Mouse (Mus musculus): ENCODE results near the gene Slc24a3. TPM values are rescaled to one million over a fixed set of nuclear protein-coding genes. Genes with fewer than 3 reads are reported as not detected.

Gene Slc24a3
- polyA plus RNA-seq, 1 experiment from 2014 or later, result 8.0 TPM

- Histone ChIP-seq H3K4me1 (replicated peaks; ENCODE audit: control insufficient read depth, insufficient read depth, low read length) (no peaks in the 10 kb centered on the region), H3K9ac (replicated peaks; ENCODE audit: low read depth, low read length) (no peak overlapping the region), H3K9me3 (ENCODE audit: control insufficient read depth, low read length) (no peaks in the 10 kb centered on the region), H3K4me2 (ENCODE audit: low read length) (no peak overlapping the region), H3K4me3 (replicated peaks; ENCODE audit: low read length) (no peak overlapping the region), H3K27ac (ENCODE audit: low read length) (no peak overlapping the region), H3K27me3 (replicated peaks; ENCODE audit: control insufficient read depth, insufficient read depth, low read length) (no peaks in the 10 kb centered on the region), H3K36me3 (ENCODE audit: control insufficient read depth, insufficient read depth) (no peaks in the 10 kb centered on the region)
- 98% methylated on average over 2 of the region's 2 CpGs for WGBS
- ATAC-seq, result no peak
These were observed 90.3 kb downstream of the Slc24a3 start for GRCm38 (mm10) chr2:145257855-145258254.

- H3K4me2 ChIP-seq (ENCODE audit: low read length), result no peak overlapping the region
- H3K27ac ChIP-seq (ENCODE audit: low read length), result no peak overlapping the region
- ATAC-seq, result no peak
- 89% methylated on average over 1 of the region's 1 CpGs for WGBS
- no peak overlapping the region for H3K4me3 ChIP-seq (replicated peaks; ENCODE audit: low read length)
- no peak overlapping the region for H3K9ac ChIP-seq (replicated peaks; ENCODE audit: low read depth, low read length)
- no peaks in the 10 kb centered on the region for H3K27me3 ChIP-seq (replicated peaks; ENCODE audit: control insufficient read depth, insufficient read depth, low read length)
- no peaks in the 10 kb centered on the region for H3K9me3 ChIP-seq (ENCODE audit: control insufficient read depth, low read length)
- H3K4me1 ChIP-seq (replicated peaks; ENCODE audit: control insufficient read depth, insufficient read depth, low read length), result no peaks in the 10 kb centered on the region
- no peaks in the 10 kb centered on the region for H3K36me3 ChIP-seq (ENCODE audit: control insufficient read depth, insufficient read depth)
These were observed 93.0 kb downstream of the Slc24a3 start for GRCm38 (mm10) chr2:145260574-145260973.

DNA sequence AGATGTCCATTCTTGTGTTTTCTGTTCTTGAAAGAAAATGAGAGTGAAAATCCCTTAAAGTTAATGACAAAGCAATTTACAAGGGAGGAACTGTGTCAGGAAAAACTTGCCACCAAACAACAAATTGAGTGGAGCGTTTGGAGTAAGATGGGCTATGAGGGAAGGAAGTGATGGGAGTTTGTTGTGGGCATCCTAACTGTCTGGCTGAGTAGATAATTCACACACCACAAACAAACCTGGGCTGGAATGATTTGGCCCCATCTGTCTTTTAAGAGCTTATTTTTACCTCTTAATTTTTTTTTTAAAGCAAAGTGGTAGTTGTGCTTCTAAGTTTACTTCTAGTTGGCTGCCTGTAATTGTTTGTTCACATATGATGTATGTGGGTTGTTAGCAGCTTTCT lies 94.6 kb downstream of the Slc24a3 start:
- no peaks in the 10 kb centered on the region for H3K27me3 ChIP-seq (replicated peaks; ENCODE audit: control insufficient read depth, insufficient read depth, low read length)
- no peak overlapping the region for H3K4me3 ChIP-seq (replicated peaks; ENCODE audit: low read length)
- WGBS, result 77% methylated on average over 1 of the region's 1 CpGs
- H3K9ac ChIP-seq (replicated peaks; ENCODE audit: low read depth, low read length), result no peak overlapping the region
- no peaks in the 10 kb centered on the region for H3K9me3 ChIP-seq (ENCODE audit: control insufficient read depth, low read length)
- no peaks in the 10 kb centered on the region for H3K4me1 ChIP-seq (replicated peaks; ENCODE audit: control insufficient read depth, insufficient read depth, low read length)
- no peak overlapping the region for H3K27ac ChIP-seq (ENCODE audit: low read length)
- H3K4me2 ChIP-seq (ENCODE audit: low read length), result no peak overlapping the region
- H3K36me3 ChIP-seq (ENCODE audit: control insufficient read depth, insufficient read depth), result no peaks in the 10 kb centered on the region
- ATAC-seq, result no peak

DNA sequence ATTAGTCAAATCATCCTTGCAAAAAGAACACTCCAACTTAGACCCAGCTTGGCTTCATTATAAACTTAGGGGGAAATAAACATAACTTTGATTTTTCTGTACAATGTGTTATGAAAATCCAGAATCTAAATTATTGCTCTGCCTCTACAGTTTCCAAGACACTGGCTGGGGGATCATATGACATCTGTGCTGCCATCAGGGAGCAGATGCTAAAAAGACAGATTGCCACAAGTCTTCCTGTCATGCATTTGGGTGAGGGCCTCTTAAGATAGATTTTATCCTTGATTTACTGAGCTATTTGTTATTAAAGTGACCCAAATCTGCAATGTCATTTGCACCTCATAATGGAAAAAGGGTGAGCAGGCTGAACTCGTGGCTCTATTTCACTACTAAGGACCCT lies 99.2 kb downstream of the Slc24a3 start:
- no peak overlapping the region for H3K4me3 ChIP-seq (replicated peaks; ENCODE audit: low read length)
- no peaks in the 10 kb centered on the region for H3K36me3 ChIP-seq (ENCODE audit: control insufficient read depth, insufficient read depth)
- no peaks in the 10 kb centered on the region for H3K4me1 ChIP-seq (replicated peaks; ENCODE audit: control insufficient read depth, insufficient read depth, low read length)
- no peaks in the 10 kb centered on the region for H3K9me3 ChIP-seq (ENCODE audit: control insufficient read depth, low read length)
- H3K9ac ChIP-seq (replicated peaks; ENCODE audit: low read depth, low read length), result no peak overlapping the region
- WGBS, result 51% methylated on average over 1 of the region's 1 CpGs
- no peak for ATAC-seq
- no peak overlapping the region for H3K27ac ChIP-seq (ENCODE audit: low read length)
- no peak overlapping the region for H3K4me2 ChIP-seq (ENCODE audit: low read length)
- H3K27me3 ChIP-seq (replicated peaks; ENCODE audit: control insufficient read depth, insufficient read depth, low read length), result no peaks in the 10 kb centered on the region

GRCm38 (mm10) chr2:145268971-145269370 lies 101.4 kb downstream of the Slc24a3 start:
- Histone ChIP-seq H3K27ac (ENCODE audit: low read length) (no peak overlapping the region), H3K36me3 (ENCODE audit: control insufficient read depth, insufficient read depth) (no peaks in the 10 kb centered on the region), H3K4me2 (ENCODE audit: low read length) (no peak overlapping the region), H3K4me1 (replicated peaks; ENCODE audit: control insufficient read depth, insufficient read depth, low read length) (no peaks in the 10 kb centered on the region), H3K27me3 (replicated peaks; ENCODE audit: control insufficient read depth, insufficient read depth, low read length) (no peaks in the 10 kb centered on the region), H3K9ac (replicated peaks; ENCODE audit: low read depth, low read length) (no peak overlapping the region), H3K4me3 (replicated peaks; ENCODE audit: low read length) (no peak overlapping the region), H3K9me3 (ENCODE audit: control insufficient read depth, low read length) (no peaks in the 10 kb centered on the region)
- ATAC-seq, result no peak

- Histone ChIP-seq H3K9ac (replicated peaks; ENCODE audit: low read depth, low read length) (no peak overlapping the region), H3K4me3 (replicated peaks; ENCODE audit: low read length) (no peak overlapping the region), H3K4me1 (replicated peaks; ENCODE audit: control insufficient read depth, insufficient read depth, low read length) (no peaks in the 10 kb centered on the region), H3K9me3 (ENCODE audit: control insufficient read depth, low read length) (no peaks in the 10 kb centered on the region), H3K4me2 (ENCODE audit: low read length) (no peak overlapping the region), H3K36me3 (ENCODE audit: control insufficient read depth, insufficient read depth) (no peaks in the 10 kb centered on the region), H3K27ac (ENCODE audit: low read length) (no peak overlapping the region), H3K27me3 (replicated peaks; ENCODE audit: control insufficient read depth, insufficient read depth, low read length) (no peaks in the 10 kb centered on the region)
- ATAC-seq, result no peak
- WGBS, result 91% methylated on average over 4 of the region's 4 CpGs
These were observed 101.9 kb downstream of the Slc24a3 start for GRCm38 (mm10) chr2:145269410-145269809.

DNA sequence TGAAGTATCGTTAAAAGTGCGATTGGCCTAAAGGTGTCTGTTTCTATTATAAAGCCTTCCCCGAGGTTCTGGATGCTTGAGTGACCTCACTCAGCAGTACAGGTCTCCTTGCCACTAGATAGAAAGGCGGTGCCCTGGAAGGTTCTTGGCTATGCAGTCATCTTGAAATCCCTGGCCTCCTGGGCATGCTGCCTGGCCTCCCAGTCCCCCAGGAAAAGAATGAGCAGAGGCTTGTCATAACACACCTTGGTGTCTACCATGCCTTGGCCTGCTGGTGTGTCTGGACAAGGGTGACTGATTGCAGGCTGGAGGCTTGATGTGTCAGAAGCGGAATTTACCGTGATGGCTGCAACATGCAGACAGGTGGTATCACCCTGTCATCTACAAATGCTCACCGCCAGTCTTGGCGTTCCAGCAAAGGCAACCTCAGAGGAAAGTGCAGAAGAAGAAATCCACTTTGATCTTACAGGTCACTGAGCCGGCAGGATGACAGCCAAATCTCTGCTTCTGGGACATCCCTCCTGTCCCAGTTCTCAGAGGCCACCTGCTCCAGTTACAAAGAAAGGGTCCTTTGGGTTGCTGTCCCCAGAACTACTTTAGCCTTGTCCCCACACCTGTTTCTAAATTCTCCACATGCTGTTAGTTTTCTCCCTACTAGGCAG lies 106.6 kb downstream of the Slc24a3 start:
- no peak for ATAC-seq
- no peak overlapping the region for H3K9ac ChIP-seq (replicated peaks; ENCODE audit: low read depth, low read length)
- no peak overlapping the region for H3K4me2 ChIP-seq (ENCODE audit: low read length)
- no peak overlapping the region for H3K4me3 ChIP-seq (replicated peaks; ENCODE audit: low read length)
- H3K36me3 ChIP-seq (ENCODE audit: control insufficient read depth, insufficient read depth), result no peaks in the 10 kb centered on the region
- H3K27me3 ChIP-seq (replicated peaks; ENCODE audit: control insufficient read depth, insufficient read depth, low read length), result no peaks in the 10 kb centered on the region
- 93% methylated on average over 9 of the region's 9 CpGs for WGBS
- no peak overlapping the region for H3K27ac ChIP-seq (ENCODE audit: low read length)
- no peaks in the 10 kb centered on the region for H3K9me3 ChIP-seq (ENCODE audit: control insufficient read depth, low read length)
- H3K4me1 ChIP-seq (replicated peaks; ENCODE audit: control insufficient read depth, insufficient read depth, low read length), result no peaks in the 10 kb centered on the region

- no peak overlapping the region for H3K4me2 ChIP-seq (ENCODE audit: low read length)
- H3K9ac ChIP-seq (replicated peaks; ENCODE audit: low read depth, low read length), result no peak overlapping the region
- WGBS, result 94% methylated on average over 1 of the region's 1 CpGs
- no peaks in the 10 kb centered on the region for H3K27me3 ChIP-seq (replicated peaks; ENCODE audit: control insufficient read depth, insufficient read depth, low read length)
- no peaks in the 10 kb centered on the region for H3K36me3 ChIP-seq (ENCODE audit: control insufficient read depth, insufficient read depth)
- no peak for ATAC-seq
- H3K27ac ChIP-seq (ENCODE audit: low read length), result no peak overlapping the region
- no peaks in the 10 kb centered on the region for H3K4me1 ChIP-seq (replicated peaks; ENCODE audit: control insufficient read depth, insufficient read depth, low read length)
- H3K4me3 ChIP-seq (replicated peaks; ENCODE audit: low read length), result no peak overlapping the region
- H3K9me3 ChIP-seq (ENCODE audit: control insufficient read depth, low read length), result no peaks in the 10 kb centered on the region
These were observed 111.8 kb downstream of the Slc24a3 start for GRCm38 (mm10) chr2:145279336-145279735.

GRCm38 (mm10) chr2:145283746-145284145 lies 116.2 kb downstream of the Slc24a3 start:
- Histone ChIP-seq H3K4me3 (replicated peaks; ENCODE audit: low read length) (no peak overlapping the region), H3K27me3 (replicated peaks; ENCODE audit: control insufficient read depth, insufficient read depth, low read length) (no peaks in the 10 kb centered on the region), H3K36me3 (ENCODE audit: control insufficient read depth, insufficient read depth) (no peaks in the 10 kb centered on the region), H3K9ac (replicated peaks; ENCODE audit: low read depth, low read length) (no peak overlapping the region), H3K4me2 (ENCODE audit: low read length) (no peak overlapping the region), H3K4me1 (replicated peaks; ENCODE audit: control insufficient read depth, insufficient read depth, low read length) (no peaks in the 10 kb centered on the region), H3K9me3 (ENCODE audit: control insufficient read depth, low read length) (no peaks in the 10 kb centered on the region), H3K27ac (ENCODE audit: low read length) (no peak overlapping the region)
- no peak for ATAC-seq
- WGBS, result 81% methylated on average over 2 of the region's 2 CpGs

DNA sequence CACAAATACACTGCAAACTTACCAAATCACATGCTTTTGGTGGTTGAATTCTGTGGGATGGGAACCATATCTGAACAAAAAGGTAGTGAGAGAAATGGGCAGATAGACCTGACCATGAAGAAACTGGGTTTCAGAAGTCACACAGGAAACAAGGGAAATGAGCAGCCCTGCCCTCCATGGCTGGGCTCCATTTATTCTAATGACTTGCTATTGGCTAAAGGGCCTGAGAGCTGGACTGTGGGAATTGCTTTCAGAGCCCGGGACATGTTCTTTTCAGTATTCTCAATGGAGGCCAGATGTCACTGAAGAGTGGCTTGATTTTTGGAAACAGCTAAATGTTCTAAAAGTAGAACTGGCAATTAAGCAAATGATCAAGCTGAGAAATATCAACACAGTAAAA lies 120.9 kb downstream of the Slc24a3 start:
- H3K27me3 ChIP-seq (replicated peaks; ENCODE audit: control insufficient read depth, insufficient read depth, low read length), result no peaks in the 10 kb centered on the region
- no peaks in the 10 kb centered on the region for H3K36me3 ChIP-seq (ENCODE audit: control insufficient read depth, insufficient read depth)
- H3K4me2 ChIP-seq (ENCODE audit: low read length), result no peak overlapping the region
- no peak overlapping the region for H3K27ac ChIP-seq (ENCODE audit: low read length)
- H3K4me1 ChIP-seq (replicated peaks; ENCODE audit: control insufficient read depth, insufficient read depth, low read length), result no peaks in the 10 kb centered on the region
- ATAC-seq, result no peak
- no peak overlapping the region for H3K9ac ChIP-seq (replicated peaks; ENCODE audit: low read depth, low read length)
- 47% methylated on average over 1 of the region's 1 CpGs for WGBS
- H3K9me3 ChIP-seq (ENCODE audit: control insufficient read depth, low read length), result no peaks in the 10 kb centered on the region
- H3K4me3 ChIP-seq (replicated peaks; ENCODE audit: low read length), result no peak overlapping the region
